Mouse (Mus musculus) lung, postnatal 25 days (tissue): ENCODE results near the gene B3galt5.

Source experiments
- DNase-seq: peaks from one replicate; pipeline ENCODE4 v3.0.0; 2022; ENCODE audit warnings: low spot score

The B3galt5 gene

GRCm38 (mm10) chr16:96271736-96272135, 36.1 kb downstream of the B3galt5 start:
- DNase-seq: no peak

- DNase-seq: no peak
Observed at GRCm38 (mm10) chr16:96272929-96273619, 37.5 kb downstream of the B3galt5 start.

- no peak for DNase-seq
Observed at GRCm38 (mm10) chr16:96276596-96276995, 41.0 kb downstream of the B3galt5 start.

GRCm38 (mm10) chr16:96278491-96279224, 43.1 kb downstream of the B3galt5 start:
- DNase-seq: no peak

GRCm38 (mm10) chr16:96280719-96281605, 45.4 kb downstream of the B3galt5 start:
- DNase-seq: no peak

GRCm38 (mm10) chr16:96282566-96282965, 47.0 kb downstream of the B3galt5 start:
- DNase-seq: no peak

GRCm38 (mm10) chr16:96291885-96292284, 56.3 kb downstream of the B3galt5 start:
- no peak for DNase-seq

- DNase-seq: no peak
Observed at GRCm38 (mm10) chr16:96292530-96293173, 57.1 kb downstream of the B3galt5 start.

GRCm38 (mm10) chr16:96298075-96298474, 62.5 kb downstream of the B3galt5 start:
- DNase-seq: peak; percentile 11

- no peak for DNase-seq
Observed at GRCm38 (mm10) chr16:96298574-96298973, 63.0 kb downstream of the B3galt5 start.

- no peak for DNase-seq
Observed at GRCm38 (mm10) chr16:96303356-96303755, 67.8 kb downstream of the B3galt5 start.

- no peak for DNase-seq
Observed at GRCm38 (mm10) chr16:96304438-96304837, 68.8 kb downstream of the B3galt5 start.

- DNase-seq: no peak
Observed at GRCm38 (mm10) chr16:96306905-96307304, 71.3 kb downstream of the B3galt5 start.

GRCm38 (mm10) chr16:96317803-96318202, 82.2 kb downstream of the B3galt5 start:
- no peak for DNase-seq

GRCm38 (mm10) chr16:96322739-96323138, 87.1 kb downstream of the B3galt5 start:
- DNase-seq: no peak

- DNase-seq: no peak
Observed at GRCm38 (mm10) chr16:96323166-96323565, 87.6 kb downstream of the B3galt5 start.

- no peak for DNase-seq
Observed at GRCm38 (mm10) chr16:96326110-96326999, 90.8 kb downstream of the B3galt5 start.

GRCm38 (mm10) chr16:96327251-96327650, 91.7 kb downstream of the B3galt5 start:
- DNase-seq: peak; percentile 39

GRCm38 (mm10) chr16:96339570-96339969, 104.0 kb downstream of the B3galt5 start:
- DNase-seq: no peak

GRCm38 (mm10) chr16:96341269-96341668, 105.7 kb downstream of the B3galt5 start:
- peak; percentile 33 for DNase-seq

GRCm38 (mm10) chr16:96341945-96342344, 106.3 kb downstream of the B3galt5 start:
- no peak for DNase-seq
